Mouse (Mus musculus): ENCODE data around the gene Asic5. TPM values are rescaled to one million over a fixed set of nuclear protein-coding genes. Genes with fewer than 3 reads are reported as not detected.

The Asic5 gene
- polyA plus RNA-seq, 1 experiment = not detected

DNA sequence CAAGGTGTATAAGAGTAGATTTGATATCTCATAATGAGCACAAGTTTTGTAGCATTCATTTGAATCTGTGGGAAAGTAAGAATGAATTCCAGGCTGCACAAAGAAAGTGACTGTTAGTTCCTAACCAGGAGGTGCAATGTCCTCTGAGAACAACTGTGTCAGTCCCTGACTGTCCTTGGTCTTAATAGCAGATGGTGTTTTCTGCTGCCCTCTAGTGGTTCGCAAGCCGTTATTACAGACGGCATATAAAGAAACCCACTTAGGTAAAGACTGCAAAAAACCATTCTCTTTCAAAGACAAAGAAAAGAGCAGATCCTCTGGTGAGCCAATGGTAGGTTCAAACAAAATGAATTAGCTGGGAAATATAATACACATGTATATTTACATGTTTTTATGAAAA, 47.1 kb downstream of the Asic5 start:
- Histone ChIP-seq H3K4me2 (ENCODE audit: low read depth) (no peak overlapping the region), H3K79me2 (ENCODE audit: control insufficient read depth, insufficient read depth) (no peaks in the 10 kb centered on the region), H3K36me3 (ENCODE audit: control insufficient read depth, insufficient read depth) (no peaks in the 10 kb centered on the region), H3K27me3 (ENCODE audit: control insufficient read depth, insufficient read depth, insufficient read length) (peaks cover 11% of the 10 kb centered on the region), H3ac (ENCODE audit: control insufficient read depth, insufficient read length) (no peak overlapping the region), H3K4me3 (no peak overlapping the region)
- TF ChIP-seq E2F4 (IDR thresholded peaks at IDR 0.05; ENCODE audit: insufficient read depth) = no peak
- no peak for TF ChIP-seq CEBPB (IDR thresholded peaks at IDR 0.05; ENCODE audit: insufficient read depth, poor library complexity, severe bottlenecking)
- TF ChIP-seq SRF (IDR thresholded peaks at IDR 0.05; ENCODE audit: control insufficient read depth, insufficient read length, low read depth) = no peak
- TF ChIP-seq TCF3 (IDR thresholded peaks at IDR 0.05; ENCODE audit: insufficient read length, low read depth) = no peak
- no peak for TF ChIP-seq MAX (IDR thresholded peaks at IDR 0.05; ENCODE audit: low read depth)

DNA sequence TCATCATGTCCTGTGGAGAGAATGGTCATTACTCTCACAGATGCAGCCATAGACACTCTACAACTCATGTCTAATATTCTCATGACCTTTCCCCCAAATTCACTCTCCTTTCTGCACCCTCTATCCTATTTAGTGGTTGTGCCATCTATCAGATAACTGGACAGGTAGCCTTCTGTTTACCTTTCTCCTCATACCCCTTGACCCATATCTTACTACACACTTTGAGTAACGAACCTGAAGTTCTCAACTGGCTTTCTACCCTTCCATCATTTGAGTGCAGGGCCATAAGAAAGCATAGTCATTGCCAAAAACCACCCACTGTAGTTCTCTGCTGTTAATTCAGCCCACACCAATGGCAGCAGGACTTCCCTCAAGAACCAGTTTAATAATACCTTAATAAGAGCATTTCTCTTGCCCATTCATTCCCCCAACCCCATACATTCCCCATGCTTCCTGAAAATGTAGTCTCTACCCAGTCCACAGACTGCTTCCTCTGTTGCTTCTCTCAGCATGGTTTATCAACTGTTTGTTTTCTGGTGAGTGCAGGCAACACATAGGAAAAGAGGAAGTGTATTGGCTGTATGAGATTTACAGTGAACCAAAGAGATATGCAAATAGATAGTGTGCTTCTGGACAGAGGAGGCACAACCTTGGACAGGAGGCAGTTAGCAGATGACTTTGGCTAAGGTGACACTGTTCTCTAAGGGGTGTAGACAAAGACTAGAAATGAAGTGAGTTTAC, 48.1 kb downstream of the Asic5 start:
- H3K27me3 ChIP-seq (ENCODE audit: control insufficient read depth, insufficient read depth, insufficient read length) = peaks cover 13% of the 10 kb centered on the region
- no peak overlapping the region for H3K4me2 ChIP-seq (ENCODE audit: low read depth)
- no peaks in the 10 kb centered on the region for H3K36me3 ChIP-seq (ENCODE audit: control insufficient read depth, insufficient read depth)
- no peak for TF ChIP-seq USF1 (IDR thresholded peaks at IDR 0.05; ENCODE audit: low read depth)
- no peak for TF ChIP-seq SRF (IDR thresholded peaks at IDR 0.05; ENCODE audit: control insufficient read depth, insufficient read length, low read depth)
- no peak for TF ChIP-seq MYOD1 (IDR thresholded peaks at IDR 0.05; ENCODE audit: control insufficient read depth in 1 of 3, insufficient read length in 2 of 3, low read depth in 2 of 3)
- TF ChIP-seq TCF12 (IDR thresholded peaks at IDR 0.05; ENCODE audit: insufficient read depth, poor library complexity, severe bottlenecking) = no peak
- TF ChIP-seq MAX (IDR thresholded peaks at IDR 0.05; ENCODE audit: low read depth) = no peak
- TF ChIP-seq REST (IDR thresholded peaks at IDR 0.05; ENCODE audit: insufficient read depth, insufficient read length) = no peak
- no peak for TF ChIP-seq TCF3 (IDR thresholded peaks at IDR 0.05; ENCODE audit: insufficient read length, low read depth)
- no peak for TF ChIP-seq E2F4 (IDR thresholded peaks at IDR 0.05; ENCODE audit: insufficient read depth)
- no peak for TF ChIP-seq POLR2A (IDR thresholded peaks at IDR 0.05; ENCODE audit: insufficient read length, low read depth)
- no peak for TF ChIP-seq POLR2AphosphoS2 (IDR thresholded peaks at IDR 0.05; ENCODE audit: insufficient read length, low read depth)
- no peak for TF ChIP-seq MYOG (IDR thresholded peaks at IDR 0.05; ENCODE audit: control insufficient read depth in 1 of 3, insufficient read depth in 1 of 3, insufficient read length in 2 of 3, low read depth in 2 of 3)
- no peak for TF ChIP-seq CEBPB (IDR thresholded peaks at IDR 0.05; ENCODE audit: insufficient read depth, poor library complexity, severe bottlenecking)
- H3K79me2 ChIP-seq (ENCODE audit: control insufficient read depth, insufficient read depth) = no peaks in the 10 kb centered on the region
- H3ac ChIP-seq (ENCODE audit: control insufficient read depth, insufficient read length) = no peak overlapping the region
- no peak overlapping the region for H3K4me3 ChIP-seq

DNA sequence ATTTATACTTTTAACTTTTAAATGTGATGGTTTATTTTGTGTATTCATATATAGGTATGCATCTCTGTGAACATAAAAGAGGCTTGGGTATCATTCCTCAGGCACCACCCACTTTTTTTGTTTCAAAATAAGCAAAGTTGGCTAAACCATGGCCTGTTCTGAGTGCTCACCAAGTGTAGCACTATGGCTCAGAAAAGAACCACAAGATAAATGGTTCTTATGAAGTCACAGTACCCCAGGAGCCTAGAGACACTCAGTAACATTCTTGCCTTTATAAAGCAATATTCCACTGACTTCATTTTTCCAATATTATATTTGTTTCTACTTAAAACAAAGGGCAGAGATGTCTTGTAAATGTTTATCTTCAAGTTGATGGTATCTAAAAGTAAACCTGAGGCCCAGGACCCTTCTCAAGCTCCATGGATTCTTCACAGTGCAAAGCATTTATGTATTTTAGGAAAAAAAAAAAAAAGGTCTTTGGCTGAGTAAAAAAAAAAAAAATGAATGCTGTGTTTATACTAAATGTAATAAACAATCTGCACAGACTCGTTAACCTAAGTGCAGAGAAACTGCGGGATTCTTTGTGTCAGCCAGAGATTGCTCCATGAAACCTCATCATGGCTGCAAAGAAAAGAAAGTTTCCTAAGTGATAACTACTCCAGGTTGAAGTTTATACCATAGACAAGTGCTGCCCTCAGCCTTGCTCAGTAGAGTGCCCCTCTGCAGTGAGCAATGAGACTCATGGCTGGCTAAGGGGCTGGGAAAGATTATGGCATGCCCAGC, 54.4 kb downstream of the Asic5 start:
- Histone ChIP-seq H3K4me3 (no peak overlapping the region), H3ac (ENCODE audit: control insufficient read depth, insufficient read length) (no peak overlapping the region), H3K36me3 (ENCODE audit: control insufficient read depth, insufficient read depth) (no peaks in the 10 kb centered on the region), H3K4me2 (ENCODE audit: low read depth) (no peak overlapping the region), H3K79me2 (ENCODE audit: control insufficient read depth, insufficient read depth) (no peaks in the 10 kb centered on the region), H3K27me3 (ENCODE audit: control insufficient read depth, insufficient read depth, insufficient read length) (peaks cover 19% of the 10 kb centered on the region)
- TF ChIP-seq MYOG (IDR thresholded peaks at IDR 0.05; ENCODE audit: control insufficient read depth in 1 of 3, insufficient read depth in 1 of 3, insufficient read length in 2 of 3, low read depth in 2 of 3) (no peak), TCF12 (IDR thresholded peaks at IDR 0.05; ENCODE audit: insufficient read depth, poor library complexity, severe bottlenecking) (no peak), SRF (IDR thresholded peaks at IDR 0.05; ENCODE audit: control insufficient read depth, insufficient read length, low read depth) (no peak), POLR2AphosphoS2 (IDR thresholded peaks at IDR 0.05; ENCODE audit: insufficient read length, low read depth) (no peak), CEBPB (IDR thresholded peaks at IDR 0.05; ENCODE audit: insufficient read depth, poor library complexity, severe bottlenecking) (no peak), MAX (IDR thresholded peaks at IDR 0.05; ENCODE audit: low read depth) (no peak), USF1 (IDR thresholded peaks at IDR 0.05; ENCODE audit: low read depth) (no peak), MYOD1 (IDR thresholded peaks at IDR 0.05; ENCODE audit: control insufficient read depth in 1 of 3, insufficient read length in 2 of 3, low read depth in 2 of 3) (no peak), REST (IDR thresholded peaks at IDR 0.05; ENCODE audit: insufficient read depth, insufficient read length) (no peak), POLR2A (IDR thresholded peaks at IDR 0.05; ENCODE audit: insufficient read length, low read depth) (no peak), TCF3 (IDR thresholded peaks at IDR 0.05; ENCODE audit: insufficient read length, low read depth) (no peak)

DNA sequence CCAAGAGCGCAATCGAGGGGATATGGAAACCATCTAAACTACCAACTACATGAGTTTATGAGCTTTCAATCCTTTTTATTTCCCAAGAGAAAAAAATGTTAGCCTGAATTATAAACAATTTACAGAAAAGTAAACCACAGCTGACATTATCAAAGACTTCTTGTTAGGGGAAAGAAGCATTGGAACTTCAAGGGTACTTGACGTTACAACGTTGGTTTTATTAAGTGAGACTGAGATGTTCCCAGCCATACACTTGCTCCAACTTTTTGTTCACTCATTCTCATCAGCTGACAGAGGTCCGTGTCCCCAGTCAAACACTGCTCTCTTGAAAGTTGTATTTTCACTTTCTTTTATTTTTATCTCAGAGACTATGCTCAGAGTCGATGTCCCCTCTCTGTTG, 61.6 kb downstream of the Asic5 start:
- H3K4me2 ChIP-seq (ENCODE audit: low read depth) = no peak overlapping the region
- no peaks in the 10 kb centered on the region for H3K79me2 ChIP-seq (ENCODE audit: control insufficient read depth, insufficient read depth)
- peaks cover 17% of the 10 kb centered on the region for H3K27me3 ChIP-seq (ENCODE audit: control insufficient read depth, insufficient read depth, insufficient read length)
- TF ChIP-seq USF1 (IDR thresholded peaks at IDR 0.05; ENCODE audit: low read depth) (no peak), TCF12 (IDR thresholded peaks at IDR 0.05; ENCODE audit: insufficient read depth, poor library complexity, severe bottlenecking) (no peak), POLR2A (IDR thresholded peaks at IDR 0.05; ENCODE audit: insufficient read length, low read depth) (no peak), SRF (IDR thresholded peaks at IDR 0.05; ENCODE audit: control insufficient read depth, insufficient read length, low read depth) (no peak), POLR2AphosphoS2 (IDR thresholded peaks at IDR 0.05; ENCODE audit: insufficient read length, low read depth) (no peak), E2F4 (IDR thresholded peaks at IDR 0.05; ENCODE audit: insufficient read depth) (no peak), TCF3 (IDR thresholded peaks at IDR 0.05; ENCODE audit: insufficient read length, low read depth) (no peak), MYOG (IDR thresholded peaks at IDR 0.05; ENCODE audit: control insufficient read depth in 1 of 3, insufficient read depth in 1 of 3, insufficient read length in 2 of 3, low read depth in 2 of 3) (no peak), CEBPB (IDR thresholded peaks at IDR 0.05; ENCODE audit: insufficient read depth, poor library complexity, severe bottlenecking) (no peak), MYOD1 (IDR thresholded peaks at IDR 0.05; ENCODE audit: control insufficient read depth in 1 of 3, insufficient read length in 2 of 3, low read depth in 2 of 3) (no peak)
- H3K36me3 ChIP-seq (ENCODE audit: control insufficient read depth, insufficient read depth) = no peaks in the 10 kb centered on the region
- H3ac ChIP-seq (ENCODE audit: control insufficient read depth, insufficient read length) = no peak overlapping the region
- no peak overlapping the region for H3K4me3 ChIP-seq
